Mouse (Mus musculus) stomach, postnatal 0 days (tissue): ENCODE measurements around the gene Inpp5b.

Experiments
- CTCF ChIP-seq: IDR thresholded peaks from 2 replicates; pipeline ENCODE4 v1.5.1; 2016; ENCODE audit warnings: antibody characterized with exemption, low read depth, mild to moderate bottlenecking, moderate library complexity
- EP300 ChIP-seq: optimal IDR thresholded peaks from 2 replicates; pipeline ENCODE3; 2016; ENCODE audit warnings: antibody characterized with exemption

DNA sequence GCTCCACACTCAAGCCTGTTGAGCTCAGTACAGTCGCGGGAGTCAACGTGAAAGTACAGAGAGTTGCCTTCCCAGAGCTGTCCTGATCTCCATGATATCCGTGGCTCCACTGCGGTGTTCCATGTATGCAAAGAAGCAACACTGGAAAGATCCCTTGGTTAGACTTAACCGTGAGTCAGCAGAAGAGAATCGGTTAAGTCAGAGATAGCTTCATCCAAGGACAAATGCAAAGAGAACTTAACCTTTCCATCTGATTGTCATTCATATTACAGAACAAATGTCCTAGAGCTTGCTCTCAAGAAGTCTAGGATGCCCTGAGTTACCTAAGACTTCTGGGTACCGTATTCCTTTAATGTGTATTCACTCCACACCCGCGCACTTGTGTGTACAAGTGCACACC lies 91.1 kb downstream of the Inpp5b start:
- TF ChIP-seq CTCF (no peak), EP300 (no peak)
